Mouse (Mus musculus) midbrain, postnatal 0 days (tissue): ENCODE data around the gene Cyp46a1. TPM values are rescaled to one million over a fixed set of nuclear protein-coding genes. Genes with fewer than 3 reads are reported as not detected.

ENCODE experiments used
- ATAC-seq: fragments of 200-750 bp; cut with Nextera tagmentation; 2 replicates; pipeline ENCODE4 v1.8.0; 2017; ENCODE audit warnings: moderate number of reproducible peaks, mild to moderate bottlenecking, moderate TSS enrichment, moderate library complexity; ENCODE audit not compliant: low FRiP score
- DNase-seq: peaks from one replicate; pipeline ENCODE4 v3.0.0-alpha.2; 2015; ENCODE audit warnings: low spot score
- H3K27ac ChIP-seq: fragments of 300-500 bp; sonication (generic); 2 replicates; pipeline ENCODE4 v1.5.1; 2014; ENCODE audit warnings: low read depth, mild to moderate bottlenecking, low read length, mixed read lengths
- H3K27me3 ChIP-seq: fragments of 300-500 bp; sonication (generic); 2 replicates; pipeline ENCODE4 v1.6.1; 2014; ENCODE audit warnings: low read length, control low read depth, mixed read lengths; ENCODE audit not compliant: insufficient read depth
- H3K36me3 ChIP-seq: fragments of 300-500 bp; sonication (generic); 2 replicates; pipeline ENCODE4 v1.6.1; 2014; ENCODE audit warnings: low read length, control low read depth, mixed read lengths; ENCODE audit not compliant: insufficient read depth
- H3K4me1 ChIP-seq: fragments of 300-500 bp; sonication (generic); 2 replicates; pipeline ENCODE4 v1.6.1; 2014; ENCODE audit warnings: mild to moderate bottlenecking, control low read depth, antibody characterized with exemption, low read length, mixed read lengths; ENCODE audit not compliant: insufficient read depth
- H3K4me2 ChIP-seq: fragments of 300-500 bp; sonication (generic); 2 replicates; pipeline ENCODE4 v1.6.1; 2014; ENCODE audit warnings: low read depth, mild to moderate bottlenecking, low read length, mixed read lengths; ENCODE audit not compliant: poor library complexity, severe bottlenecking
- H3K4me3 ChIP-seq: fragments of 300-500 bp; sonication (generic); 2 replicates; pipeline ENCODE4 v1.5.1; 2014; ENCODE audit warnings: low read depth, mild to moderate bottlenecking, low read length, moderate library complexity
- H3K9ac ChIP-seq: fragments of 300-500 bp; sonication (generic); replicated peaks from 2 replicates; pipeline ENCODE4 v1.6.1; 2014; ENCODE audit warnings: mild to moderate bottlenecking, low read length, moderate library complexity, mixed read lengths; ENCODE audit not compliant: poor library complexity, severe bottlenecking
- H3K9me3 ChIP-seq: fragments of 300-500 bp; sonication (generic); 2 replicates; pipeline ENCODE4 v1.6.1; 2016; ENCODE audit warnings: low read length, control low read depth
- CTCF ChIP-seq: IDR thresholded peaks from 2 replicates; pipeline ENCODE4 v1.5.1; 2016; ENCODE audit warnings: antibody characterized with exemption, mild to moderate bottlenecking
- WGBS: fragments of 180-500 bp; shearing (Covaris S2); extraction: QIAGEN DNeasy Blood & Tissue Kit; methylation state at CpG from one replicate; pipeline ENCODE4 v1.1.7; 2014; 5-methylcytosine and 5-hydroxymethylcytosine counted together
- polyA plus RNA-seq: library from polyadenylated mRNA; unstranded; fragments of >200 nt; fragmentation: Nextera tagmentation; extraction: Ambion mirVana; gene quantifications from 2 replicates; pipeline ENCODE4 v1.2.1, GENCODE M21; 2015
- total RNA-seq: library from RNA; depleted of rRNA; stranded (reverse); fragments of >200 nt; gene quantifications from 2 replicates; pipeline ENCODE4 v1.2.3, GENCODE M21; 2014

Cyp46a1 gene
- total and polyA plus RNA-seq, 2 experiments from 2014 or later: 36.0 to 52.0 TPM

DNA sequence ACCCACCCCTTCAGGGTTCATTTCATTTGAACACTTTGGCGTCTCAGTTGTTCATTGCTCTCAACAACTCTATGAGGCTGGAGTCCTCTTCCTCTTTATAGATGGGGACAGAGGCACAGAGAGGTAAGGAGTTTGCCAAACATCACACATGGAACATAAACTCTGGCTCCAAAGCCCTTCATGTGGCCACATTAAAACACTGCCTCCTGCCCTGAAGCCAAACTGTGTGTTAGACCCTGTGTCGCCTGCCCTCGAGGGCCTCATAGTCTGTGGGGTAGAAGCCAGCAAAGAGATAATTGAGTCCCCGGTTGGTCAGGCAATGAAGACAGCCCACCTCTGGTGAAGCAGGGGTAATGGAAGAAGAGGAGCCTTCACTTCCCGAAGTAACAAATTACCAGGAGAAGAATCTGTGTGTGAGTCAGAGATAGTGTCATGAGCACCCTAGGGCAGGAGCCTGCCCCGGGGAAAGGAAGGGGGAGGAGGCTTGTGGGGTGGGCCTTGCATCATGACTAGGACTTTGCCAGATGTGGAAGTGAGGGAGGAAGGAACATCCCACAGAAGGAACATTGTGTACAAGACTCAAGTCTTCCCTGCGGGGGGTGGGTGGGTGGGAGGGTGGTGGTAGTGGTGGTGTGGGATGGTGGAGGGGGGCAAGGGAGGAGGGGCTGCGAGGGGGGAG lies 24.9 kb upstream of the Cyp46a1 start:
- ATAC-seq: no peak
- H3K4me3 ChIP-seq: no peak overlapping the region
- no peaks in the 10 kb centered on the region for H3K36me3 ChIP-seq
- peaks cover 5% of the 10 kb centered on the region; the same call in 1 of the 2 replicates for H3K4me1 ChIP-seq
- H3K27me3 ChIP-seq: no peaks in the 10 kb centered on the region
- no peak overlapping the region for H3K4me2 ChIP-seq
- no peak overlapping the region for H3K27ac ChIP-seq
- WGBS: 78% methylated on average over 7 of the region's 8 CpGs
- no peak for DNase-seq
- H3K9ac ChIP-seq: no peak overlapping the region
- no peaks in the 10 kb centered on the region for H3K9me3 ChIP-seq
- no peak for TF ChIP-seq CTCF

DNA sequence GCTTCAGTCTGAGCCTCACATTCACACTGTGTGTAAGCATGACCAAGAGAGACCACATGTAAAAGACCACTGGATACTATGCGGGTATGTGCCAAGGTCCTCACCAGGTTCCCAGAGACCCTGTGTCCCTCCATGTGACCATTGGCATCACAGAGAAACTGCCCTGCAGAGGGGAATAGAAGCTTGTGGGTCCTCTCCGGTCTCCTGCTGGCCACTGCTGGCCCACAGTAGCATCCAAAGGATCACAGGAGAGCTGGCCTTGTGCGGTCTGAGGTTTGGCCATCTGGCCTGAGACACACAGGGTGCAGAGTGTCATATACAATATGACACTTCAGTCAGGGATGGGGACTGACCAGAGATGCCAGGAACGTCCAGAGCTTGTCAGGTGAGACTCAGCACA lies 24.1 kb upstream of the Cyp46a1 start:
- Histone ChIP-seq H3K27me3 (no peaks in the 10 kb centered on the region), H3K27ac (no peak overlapping the region), H3K4me3 (no peak overlapping the region), H3K4me1 (peaks cover 5% of the 10 kb centered on the region; the same call in 1 of the 2 replicates), H3K36me3 (no peaks in the 10 kb centered on the region), H3K4me2 (no peak overlapping the region), H3K9me3 (no peaks in the 10 kb centered on the region), H3K9ac (no peak overlapping the region)
- ATAC-seq: no peak
- DNase-seq: no peak
- WGBS: 83% methylated on average over 4 of the region's 4 CpGs
- TF ChIP-seq CTCF: no peak

DNA sequence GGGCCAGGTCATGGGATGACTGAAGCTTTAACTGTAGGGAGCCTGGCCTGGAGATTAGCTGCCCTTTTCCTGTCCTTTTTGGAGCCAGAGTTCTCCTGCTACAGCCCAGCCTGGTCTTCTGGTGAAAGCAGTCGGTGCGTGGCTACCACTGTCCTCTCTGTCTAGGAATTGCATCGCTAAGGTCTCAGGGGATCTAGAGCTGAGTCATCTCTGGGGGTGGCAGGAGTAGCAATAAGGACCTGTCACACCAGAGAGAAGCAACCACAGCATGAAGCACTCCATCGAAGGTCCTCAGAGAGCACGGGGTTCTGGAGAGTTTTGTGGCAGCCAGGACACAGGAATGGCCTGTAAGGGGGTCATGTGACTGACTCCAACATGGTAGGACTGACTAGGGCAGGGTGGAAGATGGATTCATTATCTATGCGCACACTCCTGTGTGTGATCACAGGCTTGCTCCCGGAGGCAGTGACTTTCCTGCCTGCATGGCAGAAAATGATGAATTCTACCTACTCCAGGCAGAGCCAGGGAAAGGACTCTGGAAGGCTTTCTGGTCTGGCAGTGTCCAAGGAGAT lies 23.6 kb upstream of the Cyp46a1 start:
- DNase-seq: no peak

DNA sequence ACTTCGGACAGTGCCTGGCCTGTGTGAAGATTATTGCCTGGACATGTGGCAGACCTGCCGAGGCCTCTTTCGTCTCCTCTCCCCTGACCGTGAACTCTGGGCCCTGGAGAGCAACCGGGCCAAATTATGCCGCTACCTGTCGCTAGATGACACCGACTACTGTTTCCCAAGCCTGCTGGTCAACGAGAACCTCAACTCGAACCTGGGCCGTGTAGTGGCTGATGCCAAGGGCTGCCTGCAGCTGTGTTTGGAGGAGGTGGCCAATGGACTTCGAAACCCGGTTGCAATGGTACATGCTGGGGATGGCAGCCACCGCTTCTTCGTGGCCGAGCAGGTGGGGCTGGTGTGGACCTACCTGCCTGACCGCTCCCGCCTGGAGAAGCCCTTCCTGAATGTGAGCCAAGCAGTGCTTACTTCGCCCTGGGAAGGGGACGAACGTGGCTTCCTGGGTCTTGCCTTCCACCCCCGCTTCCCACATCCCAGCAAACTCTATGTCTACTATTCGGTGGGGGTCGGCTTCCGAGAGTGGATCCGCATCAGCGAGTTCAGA lies 22.4 kb upstream of the Cyp46a1 start:
- Histone ChIP-seq H3K27me3 (no peaks in the 10 kb centered on the region; the same call in 1 of the 2 replicates), H3K4me3 (no peak overlapping the region), H3K4me1 (no peaks in the 10 kb centered on the region), H3K4me2 (no peak overlapping the region), H3K9ac (no peak overlapping the region), H3K9me3 (no peaks in the 10 kb centered on the region), H3K27ac (no peak overlapping the region), H3K36me3 (no peaks in the 10 kb centered on the region)
- WGBS: 86% methylated on average over 27 of the region's 27 CpGs
- ATAC-seq (no peak), DNase-seq (no peak)
- no peak for TF ChIP-seq CTCF

More for the DNA sequence above, 23.6 kb upstream of the Cyp46a1 start:
- Histone ChIP-seq H3K4me2 (no peak overlapping the region), H3K9me3 (no peaks in the 10 kb centered on the region), H3K27me3 (no peaks in the 10 kb centered on the region), H3K9ac (no peak overlapping the region), H3K4me3 (no peak overlapping the region), H3K4me1 (peaks cover 5% of the 10 kb centered on the region; the same call in 1 of the 2 replicates), H3K27ac (no peak overlapping the region), H3K36me3 (no peaks in the 10 kb centered on the region)
- 67% methylated on average over 7 of the region's 7 CpGs for WGBS
- no peak for TF ChIP-seq CTCF
- no peak for ATAC-seq

DNA sequence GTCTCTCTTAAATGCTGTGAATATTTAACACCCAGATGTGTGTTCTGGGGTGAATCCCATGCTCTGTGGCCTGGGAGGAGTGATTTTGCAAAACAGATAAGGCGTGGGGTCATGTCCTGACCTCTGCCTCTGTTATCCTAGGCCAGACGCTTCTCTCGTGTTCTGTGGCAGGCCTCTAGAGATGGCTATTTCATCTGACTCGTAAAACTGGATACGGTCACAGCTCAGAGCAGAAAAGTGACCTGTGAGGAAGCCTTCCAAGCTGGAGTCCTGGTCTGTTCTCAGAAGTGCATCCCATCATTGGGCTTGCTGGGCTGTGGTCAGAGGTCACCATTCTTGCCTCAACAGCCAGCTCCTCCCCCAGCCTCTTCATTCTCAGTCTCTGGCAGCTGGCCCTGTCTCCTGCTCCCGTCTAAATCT lies 21.7 kb upstream of the Cyp46a1 start:
- ATAC-seq (no peak), DNase-seq (no peak)
- 42% methylated on average over 6 of the region's 6 CpGs for WGBS
- Histone ChIP-seq H3K27me3 (no peaks in the 10 kb centered on the region; the same call in 1 of the 2 replicates), H3K4me2 (no peak overlapping the region), H3K4me3 (no peak overlapping the region), H3K4me1 (no peaks in the 10 kb centered on the region), H3K9me3 (no peaks in the 10 kb centered on the region), H3K36me3 (no peaks in the 10 kb centered on the region), H3K9ac (no peak overlapping the region), H3K27ac (no peak overlapping the region)
- no peak for TF ChIP-seq CTCF

DNA sequence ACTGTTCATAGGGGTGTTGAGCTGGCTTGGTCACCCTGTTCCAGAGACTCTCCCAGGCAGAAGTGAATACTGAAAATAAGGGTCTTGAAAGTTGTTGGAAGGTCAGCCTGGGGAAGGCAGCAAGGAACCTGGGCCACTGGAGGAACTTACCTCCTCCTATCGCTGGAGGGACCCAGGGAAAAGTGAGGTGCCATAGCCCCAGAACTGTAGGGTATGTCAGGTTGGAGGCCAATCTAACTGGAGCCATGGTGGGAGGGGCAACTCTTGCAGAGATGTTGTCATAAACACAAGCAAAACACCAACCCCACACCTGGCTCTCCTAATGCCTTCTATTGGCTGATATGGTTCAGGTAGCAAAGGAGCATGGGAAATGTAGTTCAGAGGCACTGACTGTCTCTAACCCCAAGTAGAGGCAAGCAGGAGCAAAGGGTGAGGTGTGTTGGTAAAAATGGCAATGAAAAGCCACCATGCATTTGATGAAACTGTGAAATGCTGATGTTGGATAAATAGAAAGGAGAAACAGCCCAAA lies 20.9 kb upstream of the Cyp46a1 start:
- Histone ChIP-seq H3K27ac (no peak overlapping the region), H3K4me2 (no peak overlapping the region), H3K4me3 (no peak overlapping the region), H3K9me3 (no peaks in the 10 kb centered on the region), H3K4me1 (no peaks in the 10 kb centered on the region), H3K27me3 (peaks cover 4% of the 10 kb centered on the region), H3K9ac (no peak overlapping the region), H3K36me3 (no peaks in the 10 kb centered on the region)
- no peak for ATAC-seq
- DNase-seq: no peak
- TF ChIP-seq CTCF: no peak
- WGBS: 93% methylated on average over 1 of the region's 1 CpGs
